Mouse (Mus musculus) midbrain, embryonic 15.5 days (tissue): ENCODE results near the gene Hoxc13. TPM values are rescaled to one million over a fixed set of nuclear protein-coding genes. Genes with fewer than 3 reads are reported as not detected.

Experiments
- ATAC-seq: fragments of 200-750 bp; cut with Nextera tagmentation; replicated peaks from 2 replicates; pipeline ENCODE4 v1.8.0; 2017; ENCODE audit warnings: moderate TSS enrichment
- H3K27ac ChIP-seq: fragments of 300-500 bp; sonication (generic); 2 replicates; pipeline ENCODE4 v1.5.1; 2015; ENCODE audit warnings: mild to moderate bottlenecking, inconsistent platforms
- H3K27me3 ChIP-seq: fragments of 300-500 bp; sonication (generic); replicated peaks from 2 replicates; pipeline ENCODE4 v1.6.1; 2015; ENCODE audit warnings: inconsistent platforms
- H3K36me3 ChIP-seq: fragments of 300-500 bp; sonication (generic); replicated peaks from 2 replicates; pipeline ENCODE4 v1.6.1; 2015; ENCODE audit warnings: inconsistent platforms
- H3K4me1 ChIP-seq: fragments of 300-500 bp; sonication (generic); 2 replicates; pipeline ENCODE4 v1.6.1; 2015; ENCODE audit warnings: inconsistent platforms
- H3K4me2 ChIP-seq: fragments of 300-500 bp; sonication (generic); 2 replicates; pipeline ENCODE4 v1.6.1; 2015; ENCODE audit warnings: inconsistent platforms, mild to moderate bottlenecking, moderate library complexity
- H3K4me3 ChIP-seq: fragments of 300-500 bp; sonication (generic); 2 replicates; pipeline ENCODE4 v1.5.1; 2015; ENCODE audit warnings: mild to moderate bottlenecking, inconsistent platforms
- H3K9ac ChIP-seq: fragments of 300-500 bp; sonication (generic); 2 replicates; pipeline ENCODE4 v1.6.1; 2015; ENCODE audit warnings: mild to moderate bottlenecking, inconsistent platforms
- H3K9me3 ChIP-seq: fragments of 300-500 bp; sonication (generic); 2 replicates; pipeline ENCODE4 v1.6.1; 2016; ENCODE audit warnings: inconsistent platforms
- WGBS: fragments of 180-500 bp; shearing (Covaris S2); methylation state at CpG from one replicate; pipeline ENCODE4 v1.1.7; 2015; ENCODE audit warnings: mixed read lengths; 5-methylcytosine and 5-hydroxymethylcytosine counted together
- polyA plus RNA-seq: library from polyadenylated mRNA; unstranded; fragments of >200 nt; fragmentation: Nextera tagmentation; extraction: Ambion mirVana; gene quantifications from 2 replicates; pipeline ENCODE4 v1.2.1, GENCODE M21; 2015

Hoxc13 gene
- polyA plus RNA-seq, 1 experiment from 2014 or later, result not detected

DNA sequence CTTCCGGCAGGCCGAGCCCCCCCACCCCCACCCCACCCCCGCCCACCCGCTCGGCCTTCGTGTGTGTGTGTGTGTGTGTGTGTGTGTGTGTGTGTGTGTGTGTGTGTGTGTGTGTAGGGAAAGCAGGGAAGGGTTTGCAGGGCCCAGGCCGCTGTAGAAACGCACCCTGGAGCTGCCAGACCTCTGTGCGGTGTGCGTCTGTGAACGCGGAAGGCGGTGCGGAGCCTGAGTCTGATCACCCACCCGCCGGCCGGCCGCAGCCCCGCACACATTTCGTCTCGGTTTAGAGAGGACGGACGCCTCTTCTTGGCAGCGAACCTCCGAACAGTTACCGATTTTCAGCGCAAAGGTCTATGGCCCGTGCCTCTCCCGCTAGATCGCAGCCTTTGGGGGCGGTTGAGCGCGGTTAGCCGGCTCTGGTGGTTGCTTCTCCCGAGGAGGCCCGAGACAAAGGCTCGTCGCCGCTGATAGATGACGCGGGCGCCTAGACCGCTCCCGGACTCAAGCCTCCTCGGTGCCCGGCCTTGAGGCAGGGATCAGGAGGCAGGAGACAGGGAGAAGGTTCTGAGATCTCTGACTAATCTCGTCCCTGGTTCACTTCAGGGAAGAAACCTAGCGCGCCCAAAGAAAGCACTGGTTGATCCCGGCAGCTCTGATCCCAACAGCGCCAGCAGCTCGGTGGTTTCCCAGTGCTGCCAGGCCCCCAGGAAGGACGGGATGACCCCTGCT, 22.0 kb downstream of the Hoxc13 start:
- Histone ChIP-seq H3K4me2 (peak overlapping the region; percentile 35), H3K4me3 (peak overlapping the region; percentile 23; the same call in 1 of the 2 replicates), H3K9ac (no peak overlapping the region), H3K4me1 (peaks cover 7% of the 10 kb centered on the region), H3K27ac (no peak overlapping the region), H3K27me3 (peaks cover 98% of the 10 kb centered on the region), H3K9me3 (no peaks in the 10 kb centered on the region), H3K36me3 (no peaks in the 10 kb centered on the region)
- no peak for ATAC-seq
- under 1% methylated on average over 45 of the region's 53 CpGs for WGBS

DNA sequence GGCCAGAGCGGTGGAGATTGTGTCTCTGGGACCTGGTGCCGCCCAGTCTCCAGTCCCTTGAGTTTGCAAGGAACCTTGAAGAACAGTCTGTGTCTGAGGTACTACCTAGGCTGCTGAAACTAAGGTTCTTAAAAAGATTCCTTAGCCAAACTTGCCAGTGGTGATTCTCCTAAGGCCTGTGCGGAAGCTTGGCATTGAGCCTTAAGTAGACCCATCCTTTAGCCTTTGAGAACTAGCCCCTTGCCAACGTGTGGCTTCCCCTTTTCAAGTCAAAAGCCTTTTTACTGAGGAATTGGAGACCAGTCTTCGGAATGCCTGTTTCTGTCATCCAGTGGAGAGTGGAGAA, 22.5 kb downstream of the Hoxc13 start:
- Histone ChIP-seq H3K4me3 (no peak overlapping the region), H3K4me2 (no peak overlapping the region; the same call in 1 of the 2 replicates), H3K27me3 (peaks cover 98% of the 10 kb centered on the region), H3K4me1 (peaks cover 7% of the 10 kb centered on the region), H3K9me3 (no peaks in the 10 kb centered on the region), H3K36me3 (no peaks in the 10 kb centered on the region), H3K27ac (no peak overlapping the region), H3K9ac (no peak overlapping the region)
- ATAC-seq, result no peak
- 5% methylated on average over 5 of the region's 5 CpGs for WGBS

DNA sequence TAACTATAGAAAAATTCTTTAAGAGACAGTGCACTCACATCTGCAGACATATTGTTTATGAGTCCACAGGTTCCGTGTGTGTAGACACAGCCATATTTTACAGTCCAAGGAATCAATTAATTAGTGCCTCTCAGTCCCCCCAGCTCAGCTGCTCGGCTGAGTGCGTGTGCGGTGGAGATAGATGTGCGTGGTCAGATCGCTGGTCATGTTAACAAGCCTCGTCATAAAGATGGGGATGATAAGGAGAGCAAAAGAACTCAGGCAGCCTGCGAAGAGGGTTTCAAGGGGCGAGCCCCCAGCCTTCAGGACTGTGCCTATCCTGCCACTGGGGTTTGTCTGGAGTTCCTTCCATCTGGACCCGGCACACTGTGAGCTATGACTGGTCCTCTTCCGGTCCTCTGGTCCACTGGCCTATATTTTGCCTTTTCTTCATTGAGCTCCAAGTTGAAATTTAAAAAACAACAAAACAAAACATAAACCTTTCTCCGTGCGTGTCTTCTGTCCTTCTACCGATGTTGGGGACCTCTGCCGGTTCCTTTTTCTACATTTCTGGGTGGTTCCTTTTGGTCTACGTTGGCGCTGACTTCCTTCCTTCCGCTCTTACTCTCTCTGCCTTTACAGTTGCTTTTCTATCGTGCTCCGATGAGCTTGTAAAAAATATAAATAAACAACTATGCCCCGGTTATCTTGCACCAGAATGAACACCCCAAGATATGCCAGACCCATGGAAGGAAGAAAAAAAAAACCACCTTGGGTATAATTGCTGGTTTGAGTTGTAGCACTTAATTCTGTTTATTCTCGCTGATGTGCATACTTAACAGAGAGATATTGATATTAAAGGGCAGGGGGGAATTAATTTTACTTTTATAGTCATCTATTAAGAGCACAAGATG, 24.5 kb downstream of the Hoxc13 start:
- Histone ChIP-seq H3K9ac (no peak overlapping the region), H3K4me2 (no peak overlapping the region), H3K4me1 (peaks cover 4% of the 10 kb centered on the region), H3K27me3 (peaks cover 96% of the 10 kb centered on the region), H3K27ac (no peak overlapping the region), H3K36me3 (no peaks in the 10 kb centered on the region), H3K9me3 (no peaks in the 10 kb centered on the region), H3K4me3 (no peak overlapping the region)
- no peak for ATAC-seq
- WGBS, result 12% methylated on average over 22 of the region's 22 CpGs

DNA sequence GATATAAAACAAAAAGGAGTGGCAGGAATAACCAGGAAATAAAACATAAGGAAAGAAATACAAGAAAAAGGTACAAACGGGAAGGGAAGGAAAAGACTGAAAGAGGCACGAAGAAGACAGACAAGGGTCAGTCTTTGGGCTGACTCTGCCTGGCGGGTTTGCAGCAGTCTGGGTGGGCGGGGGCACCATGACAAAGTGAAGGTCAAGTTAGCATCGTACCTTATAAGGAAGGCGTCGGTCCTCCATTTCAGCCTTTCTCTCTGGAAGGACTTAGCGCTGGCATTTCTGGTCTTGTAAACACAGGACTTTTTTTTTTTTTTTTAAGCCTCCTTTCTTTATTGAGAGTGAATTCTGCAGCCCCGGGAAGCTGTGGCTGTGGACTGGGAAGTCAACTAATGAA, 26.4 kb downstream of the Hoxc13 start:
- H3K9ac ChIP-seq, result no peak overlapping the region
- no peak overlapping the region for H3K27ac ChIP-seq
- H3K4me2 ChIP-seq, result no peak overlapping the region
- peaks cover 4% of the 10 kb centered on the region for H3K4me1 ChIP-seq
- H3K4me3 ChIP-seq, result no peak overlapping the region
- no peaks in the 10 kb centered on the region for H3K9me3 ChIP-seq
- WGBS, result 2% methylated on average over 9 of the region's 9 CpGs
- H3K27me3 ChIP-seq, result peaks cover 96% of the 10 kb centered on the region
- no peaks in the 10 kb centered on the region for H3K36me3 ChIP-seq
- ATAC-seq, result no peak

DNA sequence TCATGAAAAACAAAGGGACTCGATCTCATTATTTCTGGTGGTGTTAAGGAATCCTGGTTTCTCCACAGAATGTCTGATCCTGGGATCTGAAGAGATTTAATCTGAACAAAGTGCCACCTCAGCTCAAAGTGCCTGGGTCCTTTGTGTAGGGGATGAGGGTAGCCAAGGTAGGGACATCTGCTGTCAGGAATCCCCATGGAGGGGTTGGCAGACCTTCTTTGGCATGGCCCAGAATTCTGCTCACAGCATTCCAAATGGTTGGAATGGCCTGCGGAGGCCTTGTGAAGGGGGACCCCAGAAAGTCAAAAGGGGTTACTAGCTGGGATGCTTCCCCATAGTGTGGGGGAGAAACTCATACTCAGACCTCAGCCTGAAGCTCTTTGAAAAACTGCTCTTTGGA, 27.9 kb downstream of the Hoxc13 start:
- H3K4me1 ChIP-seq, result no peaks in the 10 kb centered on the region
- no peak overlapping the region for H3K27ac ChIP-seq
- no peak overlapping the region for H3K4me2 ChIP-seq
- no peaks in the 10 kb centered on the region for H3K36me3 ChIP-seq
- H3K27me3 ChIP-seq, result peaks cover 98% of the 10 kb centered on the region
- no peak overlapping the region for H3K4me3 ChIP-seq
- no peak overlapping the region for H3K9ac ChIP-seq
- no peaks in the 10 kb centered on the region for H3K9me3 ChIP-seq
- ATAC-seq, result no peak
- WGBS, result 9% methylated on average over 2 of the region's 2 CpGs

DNA sequence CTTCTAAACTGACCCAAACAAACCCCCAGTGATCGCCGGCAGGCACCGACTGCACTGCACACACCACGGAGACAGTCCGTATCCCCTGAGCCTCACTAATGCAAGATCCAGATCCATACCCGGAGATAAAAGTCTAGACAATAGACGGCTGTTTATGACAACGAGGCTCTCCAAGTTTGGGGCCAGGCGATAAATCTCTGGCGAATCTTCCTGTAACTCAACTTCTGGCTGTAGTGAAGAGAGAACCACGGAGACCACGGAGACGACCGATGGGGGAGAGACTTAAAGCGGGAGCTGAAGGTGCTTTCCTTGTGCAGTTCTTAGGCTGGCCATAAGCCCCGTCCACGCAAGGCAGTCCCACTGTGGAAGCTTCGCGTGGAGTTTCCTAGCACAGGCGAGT, 28.8 kb downstream of the Hoxc13 start:
- 2% methylated on average over 20 of the region's 20 CpGs for WGBS
- no peak overlapping the region for H3K4me2 ChIP-seq

DNA sequence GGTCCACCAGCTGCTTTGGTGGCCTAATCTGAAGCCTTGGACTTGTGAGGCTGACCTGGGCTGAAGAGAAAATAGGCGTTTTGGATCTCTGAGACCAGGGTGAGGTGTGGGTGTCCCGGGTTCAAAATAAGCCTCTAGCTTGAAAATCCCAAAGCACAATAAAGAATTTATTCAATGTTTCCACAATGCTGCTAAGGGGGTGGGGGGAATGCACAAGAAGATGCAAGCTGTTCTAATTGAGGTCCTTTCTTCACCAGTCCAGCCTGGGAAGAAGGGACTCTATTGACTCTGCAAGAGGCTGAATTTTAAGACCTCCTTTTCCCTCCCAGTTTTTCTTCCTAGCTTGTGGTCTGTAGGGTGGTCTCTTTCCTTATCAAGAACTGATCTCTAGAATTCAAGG, 30.0 kb downstream of the Hoxc13 start:
- Histone ChIP-seq H3K4me3 (no peak overlapping the region), H3K27ac (no peak overlapping the region), H3K9ac (no peak overlapping the region), H3K4me1 (no peaks in the 10 kb centered on the region), H3K9me3 (no peaks in the 10 kb centered on the region), H3K27me3 (peaks cover 98% of the 10 kb centered on the region), H3K36me3 (no peaks in the 10 kb centered on the region), H3K4me2 (no peak overlapping the region)
- WGBS, result 5% methylated on average over 2 of the region's 2 CpGs
- no peak for ATAC-seq

More for the DNA sequence above, 28.8 kb downstream of the Hoxc13 start:
- Histone ChIP-seq H3K36me3 (no peaks in the 10 kb centered on the region), H3K27me3 (peaks cover 98% of the 10 kb centered on the region), H3K9me3 (no peaks in the 10 kb centered on the region), H3K27ac (no peak overlapping the region), H3K4me1 (no peaks in the 10 kb centered on the region), H3K4me3 (no peak overlapping the region), H3K9ac (no peak overlapping the region)
- ATAC-seq, result no peak

DNA sequence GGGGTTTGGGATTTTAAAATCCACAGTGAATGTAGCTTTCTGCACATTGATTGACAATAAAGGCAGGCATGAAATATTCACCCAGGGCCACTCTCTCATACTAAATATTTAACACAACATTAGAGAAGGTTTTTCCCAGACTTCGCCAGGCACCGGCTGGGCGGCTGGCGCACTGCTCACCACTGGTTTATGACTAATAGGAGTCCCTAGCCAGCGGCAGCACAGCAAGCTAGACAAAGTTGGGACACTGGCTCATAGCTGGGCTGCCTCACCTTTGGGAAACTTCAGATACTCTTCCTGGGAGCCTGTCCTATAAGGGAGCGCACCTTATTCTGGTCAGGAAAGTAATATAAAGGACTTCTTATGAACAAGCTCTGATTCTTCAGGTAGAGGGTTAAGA, 32.7 kb downstream of the Hoxc13 start:
- H3K4me2 ChIP-seq, result no peak overlapping the region
- no peaks in the 10 kb centered on the region for H3K4me1 ChIP-seq
- H3K9me3 ChIP-seq, result no peaks in the 10 kb centered on the region
- H3K27me3 ChIP-seq, result peaks cover 98% of the 10 kb centered on the region
- H3K27ac ChIP-seq, result no peak overlapping the region
- no peaks in the 10 kb centered on the region for H3K36me3 ChIP-seq
- WGBS, result 5% methylated on average over 6 of the region's 6 CpGs
- H3K4me3 ChIP-seq, result no peak overlapping the region
- ATAC-seq, result no peak
- H3K9ac ChIP-seq, result no peak overlapping the region

DNA sequence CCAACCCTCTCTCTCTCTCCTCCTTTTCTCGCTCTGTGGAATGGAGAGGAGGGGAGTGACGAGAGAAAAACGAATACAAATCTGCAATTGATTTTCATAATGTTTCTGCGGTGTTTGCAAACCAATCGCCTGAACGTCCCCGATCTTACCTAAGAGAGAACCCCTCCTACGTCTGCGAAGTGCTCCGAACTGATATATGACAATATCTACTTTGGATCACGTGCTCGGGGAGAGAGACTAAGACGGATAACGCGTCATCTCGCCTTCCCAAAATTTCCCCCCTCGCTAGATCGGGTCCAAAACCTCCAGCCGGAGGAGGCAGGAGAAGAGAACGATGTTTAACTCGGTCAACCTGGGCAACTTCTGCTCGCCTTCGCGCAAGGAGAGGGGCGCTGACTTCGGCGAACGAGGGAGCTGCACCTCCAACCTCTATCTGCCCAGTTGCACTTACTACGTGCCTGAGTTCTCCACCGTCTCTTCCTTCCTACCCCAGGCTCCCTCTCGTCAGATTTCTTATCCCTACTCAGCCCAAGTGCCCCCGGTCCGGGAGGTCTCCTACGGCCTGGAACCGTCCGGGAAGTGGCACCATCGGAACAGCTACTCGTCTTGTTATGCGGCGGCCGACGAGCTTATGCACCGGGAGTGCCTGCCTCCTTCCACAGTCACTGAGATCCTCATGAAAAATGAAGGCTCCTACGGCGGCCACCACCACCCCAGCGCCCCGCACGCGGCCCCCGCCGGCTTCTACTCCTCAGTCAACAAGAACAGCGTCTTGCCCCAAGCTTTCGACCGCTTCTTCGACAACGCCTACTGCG, 33.5 kb downstream of the Hoxc13 start, which contains the start of gene Hoxc11:
Gene Hoxc11, plus strand, starts transcription at position 236 of the 815 bp plus-strand sequence.
- Histone ChIP-seq H3K27ac (no peak within 1 kb of the TSS), H3K27me3 (peaks cover 94% of the 10 kb centered on the region)
- 1% methylated on average over 57 of the region's 57 CpGs for WGBS

DNA sequence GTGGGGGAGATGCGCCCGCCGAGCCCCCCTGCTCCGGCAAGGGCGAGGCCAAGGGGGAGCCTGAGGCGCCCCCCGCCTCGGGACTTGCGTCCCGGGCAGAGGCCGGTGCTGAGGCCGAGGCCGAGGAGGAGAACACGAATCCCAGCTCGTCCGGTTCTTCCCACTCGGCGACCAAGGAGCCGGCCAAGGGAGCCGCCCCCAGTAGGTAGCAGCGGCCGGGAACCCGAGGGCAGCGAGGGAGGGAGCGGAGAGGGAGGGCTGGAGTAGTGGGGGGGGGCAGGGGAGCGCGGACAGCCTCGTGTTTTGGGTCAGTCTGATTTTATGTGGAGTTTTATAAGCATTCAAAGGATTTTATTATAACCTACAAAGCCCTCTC, 34.1 kb downstream of the Hoxc13 start:
- Histone ChIP-seq H3K9me3 (no peaks in the 10 kb centered on the region), H3K27ac (no peak overlapping the region), H3K36me3 (no peaks in the 10 kb centered on the region), H3K27me3 (peaks cover 94% of the 10 kb centered on the region), H3K4me2 (no peak overlapping the region), H3K4me1 (no peaks in the 10 kb centered on the region), H3K4me3 (no peak overlapping the region), H3K9ac (no peak overlapping the region)
- under 1% methylated on average over 28 of the region's 28 CpGs for WGBS
- no peak for ATAC-seq

More for the DNA sequence above, 33.5 kb downstream of the Hoxc13 start, which contains the start of gene Hoxc11:
- ATAC-seq, result no peak
- H3K36me3 ChIP-seq, result no peaks in the 10 kb centered on the region
- no peaks in the 10 kb centered on the region for H3K4me1 ChIP-seq
- no peak within 1 kb of the TSS for H3K4me3 ChIP-seq
- H3K9ac ChIP-seq, result no peak within 1 kb of the TSS
- no peaks in the 10 kb centered on the region for H3K9me3 ChIP-seq
- H3K4me2 ChIP-seq, result no peak within 1 kb of the TSS

DNA sequence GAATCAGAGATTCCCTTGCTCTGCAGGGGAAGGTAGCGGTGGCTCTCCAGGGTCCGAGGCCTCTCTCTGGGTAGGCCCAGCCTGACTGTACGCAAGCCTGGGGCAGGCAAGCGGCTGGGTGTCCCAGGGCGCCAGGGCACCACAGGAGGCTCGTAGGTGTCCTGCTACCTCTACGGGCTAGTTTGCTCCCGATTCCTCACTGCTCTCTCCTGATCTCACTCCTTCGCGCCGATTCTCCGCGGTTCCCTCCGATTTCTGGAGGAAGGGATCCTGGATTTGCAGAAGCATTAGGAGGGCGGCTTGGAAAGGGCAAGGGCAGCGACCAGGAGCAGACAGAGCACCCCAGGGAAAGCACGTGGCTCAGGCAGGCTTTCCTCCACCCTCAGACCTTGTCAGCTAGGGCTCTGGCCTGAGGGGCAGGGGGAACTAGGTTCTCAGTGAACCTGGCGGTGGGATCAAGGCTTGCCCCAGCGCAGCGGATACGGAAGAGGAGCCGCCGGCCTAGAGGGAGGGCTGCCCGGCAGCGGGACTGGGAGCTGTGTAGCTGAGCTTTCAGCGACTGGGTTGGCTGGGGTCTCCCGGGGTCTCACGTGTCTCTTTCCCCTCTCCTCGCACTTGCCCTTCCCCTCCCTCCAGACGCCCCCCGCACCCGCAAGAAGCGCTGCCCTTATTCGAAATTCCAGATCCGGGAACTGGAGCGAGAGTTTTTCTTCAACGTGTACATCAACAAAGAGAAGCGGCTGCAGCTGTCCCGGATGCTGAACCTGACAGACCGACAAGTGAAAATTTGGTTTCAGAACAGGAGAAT, 35.1 kb downstream of the Hoxc13 start:
- WGBS, result under 1% methylated on average over 40 of the region's 40 CpGs
- no peaks in the 10 kb centered on the region for H3K9me3 ChIP-seq
- no peak overlapping the region for H3K4me2 ChIP-seq
- H3K36me3 ChIP-seq, result no peaks in the 10 kb centered on the region
- no peak overlapping the region for H3K9ac ChIP-seq
- H3K27me3 ChIP-seq, result peaks cover 95% of the 10 kb centered on the region
- H3K4me1 ChIP-seq, result no peaks in the 10 kb centered on the region
- no peak for ATAC-seq
- no peak overlapping the region for H3K4me3 ChIP-seq
- no peak overlapping the region for H3K27ac ChIP-seq
